ENCODE assay signal across 10 mouse cellular contexts in genomic region chr4:123202094-123202420, GRCm38 (mm10). TPM values are rescaled to one million over a fixed set of nuclear protein-coding genes. Genes with fewer than 3 reads are reported as not detected.
DNase-seq lines count a peak whose midpoint lies in the region; ATAC-seq and TF ChIP-seq lines count a peak whose summit lies in the region.
"Had no signal": no experiment of that assay in that cellular context is flagged by ENCODE, and none has a peak within 500 bp of the region (broad histone marks: within the 10 kb centered on the region; RNA-seq: fewer than 3 reads in every experiment).

No protein-coding gene starts in this region.

- peak overlapping the region; percentile 87 for H3K27ac ChIP-seq in heart, postnatal 0 days (ENCODE audit: low read depth)
- H3K27ac ChIP-seq in embryonic facial prominence, embryonic 13.5 days = no peak overlapping the region
- no peak overlapping the region for H3K27ac ChIP-seq in intestine, embryonic 14.5 days (ENCODE audit: low read depth)
- H3K27ac ChIP-seq in neural tube, embryonic 12.5 days = no peak overlapping the region

- DNase-seq in heart, postnatal 0 days (ENCODE audit: low spot score) = no peak
- no peak for DNase-seq in heart, postnatal 14 days
- no peak for DNase-seq in intestine, embryonic 14.5 days (ENCODE audit: low spot score)
- no peak for DNase-seq in left cerebral cortex, postnatal 10 days (ENCODE audit: extremely low spot score in 1 of 2, low spot score in 2 of 2)
- no peak for DNase-seq in right cerebral cortex, postnatal 10 days (ENCODE audit: low spot score in 2 of 2)
- no peak for DNase-seq in gastrocnemius, postnatal 4 days (ENCODE audit: low spot score in 2 of 2)
- DNase-seq: lung, postnatal 36 days had no signal

- H3K9me3 ChIP-seq in heart, postnatal 0 days (replicated peaks; ENCODE audit: control insufficient read depth, low read length) = no peaks in the 10 kb centered on the region
- H3K9me3 ChIP-seq in embryonic facial prominence, embryonic 13.5 days = no peaks in the 10 kb centered on the region
- no peaks in the 10 kb centered on the region for H3K9me3 ChIP-seq in intestine, embryonic 14.5 days (ENCODE audit: control insufficient read depth, low read length)
- H3K9me3 ChIP-seq in neural tube, embryonic 12.5 days = no peaks in the 10 kb centered on the region

- no peak for TF ChIP-seq EP300 in heart, postnatal 0 days (IDR thresholded peaks at IDR 0.05; ENCODE audit: low read depth)

- H3K4me3 ChIP-seq in heart, postnatal 0 days (ENCODE audit: low read depth, low read length) = peak overlapping the region; percentile 44
- H3K4me3 ChIP-seq in embryonic facial prominence, embryonic 13.5 days = peak overlapping the region; percentile 46
- H3K4me3 ChIP-seq in intestine, embryonic 14.5 days (ENCODE audit: low read depth, low read length) = no peak overlapping the region
- H3K4me3 ChIP-seq in neural tube, embryonic 12.5 days = 0 out of 2 replicates have a peak overlapping the region, but pooled peaks have one; percentile 38

- intact Hi-C loops in heart, postnatal 14 days (cut with DNase I) = no loop called here
- intact Hi-C loops in left cerebral cortex, postnatal 10 days (cut with DNase I) = loop anchor here (5.0 kb wide), 1 partner anchor 45 kb away; no protein-coding TSS in a partner anchor

- no peak for ATAC-seq in heart, postnatal 0 days (ENCODE audit: insufficient read depth, low read depth)
- no peak for ATAC-seq in embryonic facial prominence, embryonic 13.5 days (ENCODE audit: insufficient number of reproducible peaks, insufficient read depth, low FRiP score, low TSS enrichment, low read depth)
- no peak for ATAC-seq in intestine, embryonic 14.5 days (replicated peaks; ENCODE audit: low FRiP score, low TSS enrichment, low read depth)
- ATAC-seq in neural tube, embryonic 12.5 days (ENCODE audit: low FRiP score, low read depth) = no peak

- H3K4me1 ChIP-seq in heart, postnatal 0 days (ENCODE audit: control insufficient read depth, insufficient read depth) = peaks cover 17% of the 10 kb centered on the region; the same call in 1 of the 2 replicates
- peaks cover 14% of the 10 kb centered on the region for H3K4me1 ChIP-seq in embryonic facial prominence, embryonic 13.5 days
- H3K4me1 ChIP-seq in intestine, embryonic 14.5 days (replicated peaks; ENCODE audit: control insufficient read depth, insufficient read depth, low read length) = 0 out of 2 replicates have a peak, but pooled peaks cover 7% of the 10 kb centered on the region
- H3K4me1 ChIP-seq in neural tube, embryonic 12.5 days = peaks cover 14% of the 10 kb centered on the region

- WGBS in heart, postnatal 0 days = 19% methylated on average over 8 of the region's 8 CpGs
- 7% methylated on average over 8 of the region's 8 CpGs for WGBS in embryonic facial prominence, embryonic 13.5 days
- 16% methylated on average over 8 of the region's 8 CpGs for WGBS in intestine, embryonic 14.5 days
- WGBS in neural tube, embryonic 12.5 days = 8% methylated on average over 8 of the region's 8 CpGs

- no peaks in the 10 kb centered on the region for H3K36me3 ChIP-seq in heart, postnatal 0 days (replicated peaks; ENCODE audit: control insufficient read depth, insufficient read depth, low read length)
- no peaks in the 10 kb centered on the region for H3K36me3 ChIP-seq in embryonic facial prominence, embryonic 13.5 days
- H3K36me3 ChIP-seq in intestine, embryonic 14.5 days (ENCODE audit: control insufficient read depth, insufficient read depth, low read length) = no peaks in the 10 kb centered on the region
- no peaks in the 10 kb centered on the region for H3K36me3 ChIP-seq in neural tube, embryonic 12.5 days

- H3K9ac ChIP-seq in heart, postnatal 0 days (replicated peaks; ENCODE audit: low read depth, low read length) = 0 out of 2 replicates have a peak overlapping the region, but pooled peaks have one; percentile 61
- no peak overlapping the region for H3K9ac ChIP-seq in embryonic facial prominence, embryonic 13.5 days
- H3K9ac ChIP-seq in intestine, embryonic 14.5 days (ENCODE audit: low read length) = no peak overlapping the region
- H3K9ac ChIP-seq in neural tube, embryonic 12.5 days = no peak overlapping the region

- H3K27me3 ChIP-seq in heart, postnatal 0 days (ENCODE audit: control insufficient read depth, insufficient read depth, low read length) = peaks cover 7% of the 10 kb centered on the region; the same call in 1 of the 2 replicates
- peaks cover 61% of the 10 kb centered on the region for H3K27me3 ChIP-seq in embryonic facial prominence, embryonic 13.5 days
- H3K27me3 ChIP-seq in intestine, embryonic 14.5 days (replicated peaks; ENCODE audit: control insufficient read depth, insufficient read depth, low read length) = peaks cover 23% of the 10 kb centered on the region
- H3K27me3 ChIP-seq in neural tube, embryonic 12.5 days (replicated peaks) = peaks cover 27% of the 10 kb centered on the region

- peak overlapping the region; percentile 73 for H3K4me2 ChIP-seq in heart, postnatal 0 days (ENCODE audit: low read depth, low read length)
- H3K4me2 ChIP-seq in embryonic facial prominence, embryonic 13.5 days = peak overlapping the region; percentile 84
- peak overlapping the region; percentile 64; the same call in 1 of the 2 replicates for H3K4me2 ChIP-seq in intestine, embryonic 14.5 days (ENCODE audit: low read length)
- peak overlapping the region; percentile 83 for H3K4me2 ChIP-seq in neural tube, embryonic 12.5 days (replicated peaks)

- no peak for TF ChIP-seq CTCF in heart, postnatal 0 days (IDR thresholded peaks at IDR 0.05; ENCODE audit: low read depth)

RNA-seq across cellular contexts. Expression of gene Nt5c1a, which starts 0.8 kb away (rescaled TPM):
- 3.4 and 14.6 TPM in 2 replicates for total RNA-seq in heart, postnatal 0 days (2014; rRNA removed; ENCODE audit: low replicate concordance)
- polyA plus RNA-seq in heart, postnatal 0 days (2015; fragmentation: Nextera tagmentation; extraction: Ambion mirVana) = 1.7 and 2.4 TPM in 2 replicates
- total RNA-seq in heart, postnatal 14 days (2021) = 10 to 100 TPM; 37.2 to 47.6 TPM
- polyA plus RNA-seq in embryonic facial prominence, embryonic 13.5 days (2015; fragmentation: Nextera tagmentation; extraction: Ambion mirVana) = not detected in 2 replicates
- polyA plus RNA-seq in intestine, embryonic 14.5 days (2014; fragmentation: Nextera tagmentation; extraction: Ambion mirVana) = not detected in 2 replicates
- polyA plus RNA-seq in neural tube, embryonic 12.5 days (2016; fragmentation: Nextera tagmentation; extraction: Ambion mirVana) = 0.15 TPM in 1 of 2 replicates, not detected in the other
- total RNA-seq in left cerebral cortex, postnatal 10 days (2021) = 1 to 10 TPM; 8.2 to 8.6 TPM
- 1 to 10 TPM; 3.3 to 9.3 TPM for total RNA-seq in gastrocnemius, postnatal 4 days (2021)
- total RNA-seq: CH12.LX had no signal

RNA-seq across cellular contexts. Expression of gene Hpcal4, which starts 19.0 kb away (rescaled TPM):
- 0.57 and 1.5 TPM in 2 replicates for total RNA-seq in heart, postnatal 0 days (2014; rRNA removed; ENCODE audit: low replicate concordance)
- 0.40 and 0.41 TPM in 2 replicates for polyA plus RNA-seq in heart, postnatal 0 days (2015; fragmentation: Nextera tagmentation; extraction: Ambion mirVana)
- under 1 TPM; 0.07 to 0.26 TPM for total RNA-seq in heart, postnatal 14 days (2021)
- polyA plus RNA-seq in embryonic facial prominence, embryonic 13.5 days (2015; fragmentation: Nextera tagmentation; extraction: Ambion mirVana) = 0.26 and 0.44 TPM in 2 replicates
- polyA plus RNA-seq in intestine, embryonic 14.5 days (2014; fragmentation: Nextera tagmentation; extraction: Ambion mirVana) = 7.5 and 7.8 TPM in 2 replicates
- 3.8 and 4.2 TPM in 2 replicates for polyA plus RNA-seq in neural tube, embryonic 12.5 days (2016; fragmentation: Nextera tagmentation; extraction: Ambion mirVana)
- total RNA-seq in left cerebral cortex, postnatal 10 days (2021) = 100 to 1,000 TPM; 234 to 238 TPM
- total RNA-seq in gastrocnemius, postnatal 4 days (2021) = under 1 TPM; 0.29 to 0.36 TPM
- total RNA-seq: CH12.LX had no signal

RNA-seq across cellular contexts. Expression of gene Heyl, which starts 31.3 kb away (rescaled TPM):
- total RNA-seq in heart, postnatal 0 days (2014; rRNA removed; ENCODE audit: low replicate concordance) = 9.0 and 12.3 TPM in 2 replicates
- 8.9 and 9.0 TPM in 2 replicates for polyA plus RNA-seq in heart, postnatal 0 days (2015; fragmentation: Nextera tagmentation; extraction: Ambion mirVana)
- total RNA-seq in heart, postnatal 14 days (2021) = 10 to 100 TPM; 21.4 to 21.6 TPM
- 4.3 and 5.0 TPM in 2 replicates for polyA plus RNA-seq in embryonic facial prominence, embryonic 13.5 days (2015; fragmentation: Nextera tagmentation; extraction: Ambion mirVana)
- 16.0 and 16.8 TPM in 2 replicates for polyA plus RNA-seq in intestine, embryonic 14.5 days (2014; fragmentation: Nextera tagmentation; extraction: Ambion mirVana)
- 20.1 and 24.6 TPM in 2 replicates for polyA plus RNA-seq in neural tube, embryonic 12.5 days (2016; fragmentation: Nextera tagmentation; extraction: Ambion mirVana)
- 1 to 10 TPM; 6.6 to 7.2 TPM for total RNA-seq in left cerebral cortex, postnatal 10 days (2021)
- total RNA-seq in gastrocnemius, postnatal 4 days (2021) = 10 to 100 TPM; 25.9 to 30.8 TPM
- total RNA-seq: CH12.LX had no signal

Comparison
In these comparisons a context has a peak if more than half of its experiments do, and no peak if none do; other contexts are left out.
1. RNA of gene Hpcal4, which starts 19.0 kb away (total RNA-seq): 234 to 238 TPM in left cerebral cortex, postnatal 10 days; 0.57 to 1.5 TPM in heart, postnatal 0 days, 0.29 to 0.36 TPM in gastrocnemius, postnatal 4 days and 0.07 to 0.26 TPM in heart, postnatal 14 days; every median in the first group is over 10 times any median in the second.
2. Peak in every context shown above with its lines, with median percentiles within 50 percentile points of each other: H3K4me2 ChIP-seq.